Mouse (Mus musculus): ENCODE data around the gene Spats1. TPM values are rescaled to one million over a fixed set of nuclear protein-coding genes. Genes with fewer than 3 reads are reported as not detected.

The Spats1 gene
- total RNA-seq, 2 experiments from 2014 or later = 4.8 TPM

- DNase-seq (ENCODE audit: low spot score in 2 of 2) = peak; percentile 44 to 58
- Histone ChIP-seq H3K4me3 (no peak overlapping the region), H3K27ac (peak overlapping the region; percentile 46; the same call in 1 of the 2 replicates)
- TF ChIP-seq CTCF (conservative IDR thresholded peaks at IDR 0.05) = no peak
Measured at GRCm38 (mm10) chr17:45485581-45485980, 10.4 kb upstream of the Spats1 start.

DNA sequence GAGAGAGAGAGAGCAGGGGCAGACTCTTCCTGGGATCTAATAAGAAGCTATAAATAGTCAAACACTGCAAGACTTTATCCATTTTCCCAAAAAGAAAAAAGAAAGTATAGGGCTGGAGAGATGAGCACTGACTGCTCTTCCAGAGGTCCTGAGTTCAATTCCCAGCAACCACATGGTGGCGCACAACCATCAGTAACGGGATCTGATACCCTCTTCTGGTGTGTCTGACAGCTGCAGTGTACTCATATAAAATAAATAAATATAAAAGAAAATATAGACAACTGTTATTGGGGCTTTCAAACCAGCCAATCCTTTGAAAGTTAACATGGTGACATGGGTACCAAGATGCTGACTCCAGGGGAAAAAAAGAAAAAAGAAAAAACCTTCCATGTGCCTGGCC lies 5.2 kb upstream of the Spats1 start:
- Histone ChIP-seq H3K4me3 (no peak overlapping the region), H3K27ac (no peak overlapping the region)
- peak; percentile 68 for TF ChIP-seq CTCF (conservative IDR thresholded peaks at IDR 0.05)
- no peak for DNase-seq (ENCODE audit: low spot score in 2 of 2)

DNA sequence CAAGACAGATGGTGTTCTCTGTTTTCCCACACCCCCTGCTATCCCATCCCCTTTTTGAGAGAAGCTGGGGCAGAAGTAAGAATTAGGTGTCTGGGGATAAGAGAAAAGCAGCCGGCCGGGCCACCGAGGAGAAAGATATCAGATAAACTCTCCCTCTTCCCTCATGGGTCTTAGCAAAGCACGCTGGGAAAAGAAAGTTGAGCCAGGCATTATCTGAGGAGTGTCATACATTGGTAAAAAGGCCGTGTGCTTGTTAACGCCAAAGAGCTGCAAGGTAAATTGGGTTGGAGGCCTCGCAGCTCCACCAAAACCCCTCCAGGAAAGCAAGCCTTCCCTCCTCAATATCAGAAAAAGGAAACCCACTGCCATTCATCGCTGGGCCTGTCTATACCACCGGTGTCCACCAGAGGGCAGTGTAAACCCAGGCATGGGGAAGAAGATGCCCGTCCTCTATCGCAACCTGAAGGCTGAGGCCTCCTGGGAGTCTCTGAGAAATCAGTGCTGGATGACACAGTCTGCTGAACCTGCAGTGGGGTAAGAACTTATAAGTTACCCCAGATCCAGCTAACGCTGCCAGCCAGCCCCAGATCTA lies 3.1 kb upstream of the Spats1 start:
- Histone ChIP-seq H3K4me3 (no peak overlapping the region), H3K27ac (peak overlapping the region; percentile 23; the same call in 1 of the 2 replicates)
- peak; percentile 98 for TF ChIP-seq CTCF (conservative IDR thresholded peaks at IDR 0.05)
- DNase-seq (ENCODE audit: low spot score in 2 of 2) = peak; percentile 85 to 96

GRCm38 (mm10) chr17:45474146-45474545 lies 1.1 kb downstream of the Spats1 start:
- DNase-seq (ENCODE audit: low spot score in 2 of 2) = no peak
- Histone ChIP-seq H3K27ac (peak overlapping the region; percentile 92), H3K4me3 (peak overlapping the region; percentile 60)
- no peak for TF ChIP-seq CTCF (conservative IDR thresholded peaks at IDR 0.05)

DNA sequence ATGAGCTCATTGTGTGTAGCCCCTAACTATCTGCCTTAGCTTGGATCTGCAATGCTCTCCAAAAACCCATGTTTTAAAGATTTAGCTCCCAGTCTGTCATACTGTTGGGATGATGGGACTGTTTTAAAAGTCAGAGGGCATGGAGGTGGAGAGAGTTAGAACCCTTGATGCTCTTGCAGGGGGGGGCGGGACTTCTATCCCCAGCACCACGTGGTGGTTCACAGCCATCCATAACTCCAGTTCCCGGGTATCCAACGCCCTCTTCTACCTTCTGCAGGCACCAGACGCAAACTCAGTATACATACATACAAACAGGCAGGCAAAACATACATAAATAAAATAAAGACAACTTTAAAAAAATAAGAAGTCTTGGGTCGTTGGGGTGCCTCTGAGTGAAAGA lies 1.5 kb downstream of the Spats1 start:
- Histone ChIP-seq H3K27ac (peak overlapping the region; percentile 92), H3K4me3 (no peak overlapping the region; the same call in 1 of the 2 replicates)
- no peak for DNase-seq (ENCODE audit: low spot score in 2 of 2)
- no peak; the same call in 1 of the 2 replicates for TF ChIP-seq CTCF (conservative IDR thresholded peaks at IDR 0.05)

- DNase-seq (ENCODE audit: low spot score in 2 of 2) = peak in 1 of 2 experiments; percentile 43
- H3K27ac ChIP-seq = 0 out of 2 replicates have a peak overlapping the region, but pooled peaks have one; percentile 51
- no peak overlapping the region for H3K4me3 ChIP-seq
- TF ChIP-seq CTCF (conservative IDR thresholded peaks at IDR 0.05) = no peak
Measured at GRCm38 (mm10) chr17:45470726-45471125, 4.5 kb downstream of the Spats1 start.

- TF ChIP-seq CTCF (conservative IDR thresholded peaks at IDR 0.05) = peak; percentile 45
- no peak for DNase-seq (ENCODE audit: low spot score in 2 of 2)
- Histone ChIP-seq H3K27ac (no peak overlapping the region), H3K4me3 (no peak overlapping the region)
Measured at GRCm38 (mm10) chr17:45468302-45468701, 6.9 kb downstream of the Spats1 start.

- no peak for DNase-seq (ENCODE audit: low spot score in 2 of 2)
- no peak overlapping the region for H3K4me3 ChIP-seq
- TF ChIP-seq CTCF (conservative IDR thresholded peaks at IDR 0.05) = peak; percentile 38
- no peak overlapping the region for H3K27ac ChIP-seq
Measured at GRCm38 (mm10) chr17:45466701-45467100, 8.5 kb downstream of the Spats1 start.

GRCm38 (mm10) chr17:45464255-45464654 lies 11.0 kb downstream of the Spats1 start:
- no peak for TF ChIP-seq CTCF (conservative IDR thresholded peaks at IDR 0.05)
- no peak for DNase-seq (ENCODE audit: low spot score in 2 of 2)
- Histone ChIP-seq H3K4me3 (no peak overlapping the region), H3K27ac (no peak overlapping the region)

DNA sequence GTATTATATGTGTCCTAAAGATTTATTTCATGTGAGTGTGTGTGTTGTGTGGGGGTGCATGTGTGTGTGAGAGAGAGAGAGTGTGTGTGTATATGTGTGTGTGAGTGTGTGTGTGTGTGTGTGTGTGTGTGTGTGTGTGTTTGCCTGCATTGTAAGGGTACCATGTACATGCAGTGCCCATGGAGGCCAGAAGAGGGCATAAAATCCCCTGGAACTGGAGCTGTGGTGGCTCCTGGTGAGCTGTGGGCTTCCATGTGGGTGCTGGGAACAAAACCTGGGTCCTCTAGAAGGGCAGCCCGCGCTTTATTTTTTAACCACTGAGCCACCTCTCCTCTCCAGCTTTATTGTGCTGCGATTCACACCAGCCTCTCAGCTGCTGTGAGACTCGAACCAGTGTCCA lies 12.7 kb downstream of the Spats1 start:
- peak; percentile 25 for TF ChIP-seq CTCF (conservative IDR thresholded peaks at IDR 0.05)
- no peak for DNase-seq (ENCODE audit: low spot score in 2 of 2)
- Histone ChIP-seq H3K27ac (no peak overlapping the region), H3K4me3 (no peak overlapping the region)

GRCm38 (mm10) chr17:45459062-45459461 lies 16.2 kb downstream of the Spats1 start:
- no peak for DNase-seq (ENCODE audit: low spot score in 2 of 2)
- TF ChIP-seq CTCF (conservative IDR thresholded peaks at IDR 0.05) = no peak
- no peak overlapping the region for H3K27ac ChIP-seq
- no peak overlapping the region for H3K4me3 ChIP-seq

DNA sequence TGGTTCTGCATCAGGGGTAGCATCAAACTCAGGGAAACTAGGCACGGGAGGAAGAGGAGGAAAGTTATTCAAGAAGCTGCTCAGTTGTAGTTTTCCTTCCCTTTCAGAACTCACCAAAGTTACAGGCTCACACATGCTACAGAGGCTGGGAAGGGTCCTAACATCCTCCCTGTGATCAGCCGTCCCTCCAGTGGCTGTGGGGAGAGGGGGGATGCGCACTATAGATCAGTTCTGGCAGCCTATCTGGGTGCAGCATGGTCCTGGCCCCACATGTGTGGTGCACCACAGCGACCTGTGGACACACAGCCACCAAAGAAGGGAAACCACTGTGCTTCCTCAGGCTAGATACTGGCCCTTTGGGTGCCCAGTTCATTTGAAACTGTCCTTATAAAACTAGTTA lies 16.7 kb downstream of the Spats1 start:
- no peak for TF ChIP-seq CTCF (conservative IDR thresholded peaks at IDR 0.05)
- Histone ChIP-seq H3K27ac (no peak overlapping the region), H3K4me3 (no peak overlapping the region)
- no peak for DNase-seq (ENCODE audit: low spot score in 2 of 2)

GRCm38 (mm10) chr17:45457487-45457886 lies 17.7 kb downstream of the Spats1 start:
- TF ChIP-seq CTCF (conservative IDR thresholded peaks at IDR 0.05) = peak; percentile 27
- no peak overlapping the region for H3K4me3 ChIP-seq
- H3K27ac ChIP-seq = no peak overlapping the region
- DNase-seq (ENCODE audit: low spot score in 2 of 2) = no peak
